Mouse (Mus musculus): ENCODE data around the gene Rpl3l.
A peak's percentile ranks its signal among the peaks of the same experiment; 100 is the strongest.
"Not testable (repeated sequence)": the region's sequence is repeated elsewhere in the genome, so short reads cannot be mapped to it uniquely, and the experiment has no call there.

Rpl3l gene

GRCm38 (mm10) chr17:24727618-24728017 lies at the start of gene Rpl3l:
Gene Rpl3l, plus strand, starts transcription at chr17:24727820.
- no peak for DNase-seq (ENCODE audit: low spot score)

DNA sequence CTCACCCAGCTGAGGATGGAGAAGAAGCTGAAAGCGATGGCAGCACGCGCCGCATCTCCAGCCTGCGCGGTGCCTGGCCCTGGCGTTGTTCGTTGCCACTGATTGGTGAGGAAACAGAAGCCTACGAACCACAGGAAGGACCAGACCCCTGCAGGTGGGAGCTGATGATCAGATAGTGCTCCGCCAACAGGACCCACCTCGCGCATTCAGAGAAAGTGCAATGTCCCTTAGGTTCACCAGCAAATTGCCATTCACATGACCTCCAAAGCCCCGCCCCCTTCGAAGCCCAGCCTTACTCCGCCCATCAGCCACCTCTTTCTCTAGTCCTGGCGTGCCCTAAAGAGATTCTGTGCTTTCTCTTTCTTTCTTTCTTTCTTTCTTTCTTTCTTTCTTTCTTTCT lies 41.1 kb upstream of the Rpl3l start:
- peak; percentile 52 for DNase-seq (ENCODE audit: low spot score)

DNA sequence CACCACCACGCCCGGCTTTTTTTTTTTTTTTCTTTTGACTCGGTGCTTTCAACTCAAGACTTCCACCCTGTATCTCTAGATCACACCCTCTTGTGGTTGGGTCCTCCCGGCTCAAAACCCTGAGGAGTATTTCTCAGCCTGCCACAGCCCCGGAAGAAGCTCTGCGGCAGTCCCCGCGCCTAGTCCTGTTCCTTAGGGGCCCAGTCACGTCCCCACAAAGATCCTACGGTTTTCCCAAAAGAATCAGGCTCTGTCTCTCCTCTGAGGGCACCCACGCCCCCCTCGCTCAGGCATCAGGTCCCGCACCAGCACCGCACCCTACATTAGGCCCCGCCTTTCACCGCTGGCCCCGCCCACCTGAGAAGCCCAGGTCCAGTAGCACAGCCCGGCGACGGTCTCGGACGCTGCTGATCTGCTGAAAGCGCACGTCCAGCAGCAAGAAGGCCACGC lies 40.4 kb upstream of the Rpl3l start:
- DNase-seq (ENCODE audit: low spot score) = peak; percentile 61

DNA sequence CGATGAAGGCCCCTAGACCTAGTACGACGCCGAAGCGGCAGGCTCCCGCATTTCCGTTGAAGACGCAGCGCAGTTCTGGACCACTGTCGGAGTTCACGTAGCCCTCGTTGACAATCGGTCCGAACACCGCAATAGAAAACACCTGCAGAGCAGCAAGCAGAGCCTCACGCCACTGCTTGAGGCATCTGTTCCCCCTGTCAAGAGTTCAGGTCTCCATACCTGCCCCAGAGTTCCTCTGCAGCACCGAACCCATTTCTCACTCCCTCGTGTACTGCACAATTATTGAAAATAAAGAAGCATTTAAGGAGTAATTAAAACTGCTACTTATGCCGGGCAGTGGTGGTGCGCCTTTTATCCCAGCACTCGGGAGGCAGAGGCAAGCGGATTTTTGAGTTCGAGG lies 40.0 kb upstream of the Rpl3l start:
- no peak for DNase-seq (ENCODE audit: low spot score)

DNA sequence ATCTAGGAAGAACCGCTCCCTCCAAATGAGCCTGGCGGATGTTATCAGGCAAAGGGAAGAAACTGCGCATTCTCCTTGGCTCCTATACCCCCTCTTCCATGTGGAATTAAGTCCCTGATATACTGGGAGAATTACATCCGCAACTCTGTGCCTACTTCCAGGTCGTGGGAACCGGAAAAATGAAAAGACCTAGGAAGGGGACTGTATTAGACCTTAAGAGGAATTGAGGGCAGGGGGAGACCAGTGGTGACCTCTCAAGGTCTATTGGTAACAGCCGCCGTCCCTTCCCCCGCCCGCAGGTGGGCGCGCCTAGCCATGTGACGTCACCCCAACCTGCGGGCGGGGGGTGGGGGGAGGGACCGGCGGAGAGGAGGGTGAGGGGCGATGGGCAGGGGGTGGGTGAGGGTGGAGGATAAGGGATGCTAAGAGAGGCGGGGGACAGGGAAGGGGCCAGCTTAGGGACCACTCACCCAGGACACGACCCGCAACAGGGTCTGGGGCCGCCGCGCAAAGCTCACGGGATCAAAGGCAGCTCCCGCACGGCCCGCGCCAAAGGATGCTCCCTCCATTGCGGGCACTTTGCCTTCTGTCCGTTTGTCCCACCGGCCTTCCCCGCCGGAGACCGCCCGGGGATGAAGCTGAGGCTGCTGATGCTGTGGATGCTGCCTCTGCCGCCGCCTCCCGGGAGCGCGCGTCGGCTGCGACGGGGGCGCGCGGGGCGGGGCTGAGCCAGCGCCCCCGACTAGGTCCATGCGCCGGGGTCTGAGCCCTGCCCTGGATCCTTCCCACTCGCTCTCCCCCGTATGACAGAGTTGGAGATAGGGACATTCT lies 38.2 kb upstream of the Rpl3l start, which contains the start of gene Syngr3:
TSS of gene Syngr3 (minus strand) at position 705 of the 831 bp plus-strand sequence.
- DNase-seq (ENCODE audit: low spot score) = no peak

DNA sequence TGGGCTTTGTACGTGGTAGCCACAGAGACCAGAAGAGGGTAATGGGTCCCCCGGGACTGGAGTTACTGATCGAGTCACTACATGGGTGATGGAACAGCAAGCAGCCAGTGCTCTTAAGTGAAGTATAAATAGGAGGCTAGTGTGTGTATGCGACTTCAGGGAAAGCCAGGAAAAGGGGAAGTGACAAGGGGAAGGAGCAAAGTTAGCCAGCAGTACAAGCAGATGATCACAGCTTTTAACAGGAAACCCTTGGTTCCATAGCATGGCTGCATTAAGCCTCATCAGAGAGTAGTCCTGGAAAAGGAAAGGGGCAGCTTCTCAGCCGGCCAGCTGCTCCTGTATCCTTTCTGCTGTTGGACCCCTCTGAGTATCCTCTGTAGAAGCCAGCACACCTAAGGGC lies 35.2 kb upstream of the Rpl3l start:
- no peak for DNase-seq (ENCODE audit: low spot score)

DNA sequence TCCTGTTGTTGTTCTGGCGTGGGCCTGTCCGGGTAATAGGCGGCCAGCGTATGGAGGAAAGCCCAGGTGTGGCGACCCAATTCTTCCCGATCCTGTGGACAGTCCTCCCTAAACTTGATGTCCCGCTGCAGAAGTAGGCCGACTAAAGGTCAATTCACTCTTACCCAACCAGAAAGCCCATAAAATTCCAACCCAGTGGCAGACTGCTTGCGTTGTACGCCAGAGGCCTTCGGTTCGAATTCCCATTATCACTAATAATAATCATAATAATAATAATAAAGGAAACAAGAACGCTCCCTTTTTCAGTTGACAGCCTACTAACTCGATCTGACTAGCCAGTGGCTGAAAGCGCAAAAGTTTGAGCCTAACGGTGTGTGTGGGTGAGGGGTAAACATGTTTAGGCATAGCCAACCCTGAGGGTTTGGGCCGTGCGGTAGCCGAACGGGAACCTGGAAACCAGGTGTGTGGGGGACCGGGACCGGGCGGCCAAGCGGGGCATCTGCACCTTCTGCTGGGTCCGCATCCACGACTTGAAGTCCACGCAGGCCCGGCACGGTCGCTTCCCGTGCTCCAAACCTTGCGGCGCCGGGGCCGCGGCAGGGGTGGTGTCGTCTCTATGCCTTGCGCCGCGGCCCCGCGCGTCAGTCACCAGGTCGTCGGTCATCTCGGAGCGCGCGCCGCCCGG lies 32.2 kb upstream of the Rpl3l start:
- DNase-seq (ENCODE audit: low spot score) = no peak

DNA sequence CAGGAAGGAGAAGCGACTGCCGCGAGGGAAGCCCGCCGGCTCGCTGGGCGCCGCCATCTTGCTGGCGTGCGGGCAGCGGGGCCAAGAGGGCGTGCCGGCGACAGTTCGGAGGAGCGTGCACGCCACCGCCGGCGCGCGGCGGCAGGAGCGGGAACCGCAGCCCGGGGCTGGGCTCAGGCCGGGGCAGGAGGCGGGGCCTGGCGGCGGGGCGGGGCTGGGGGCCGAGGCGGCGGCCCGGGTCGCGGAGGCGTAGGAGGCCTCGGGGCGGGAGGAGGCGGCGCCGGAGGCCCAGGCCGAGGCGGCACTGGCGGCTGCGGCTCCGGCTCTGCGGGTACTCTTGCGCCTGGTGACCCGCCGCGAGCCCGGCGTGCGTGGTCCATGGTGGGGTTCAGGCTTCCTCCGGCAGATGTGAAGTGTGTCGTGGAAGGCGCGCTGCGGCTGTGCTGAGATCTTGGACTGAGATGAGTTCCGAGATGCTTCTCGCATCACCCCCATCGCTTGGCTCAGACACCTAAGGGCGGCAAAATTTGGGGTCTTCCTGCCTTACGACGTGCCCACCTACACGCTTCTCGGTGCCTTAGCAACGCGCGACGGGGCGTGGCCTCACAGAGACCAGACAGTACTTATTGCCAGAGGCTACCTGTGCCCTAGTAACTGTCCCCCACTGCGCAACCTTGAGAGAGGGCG lies 31.5 kb upstream of the Rpl3l start, which contains the start of the genes Gfer and Noxo1:
TSS of gene Gfer (minus strand) at position 146 of the 687 bp plus-strand sequence.
TSS of gene Noxo1 (plus strand) at position 224 of the 687 bp plus-strand sequence.
- peak; percentile 74 for DNase-seq (ENCODE audit: low spot score)

DNA sequence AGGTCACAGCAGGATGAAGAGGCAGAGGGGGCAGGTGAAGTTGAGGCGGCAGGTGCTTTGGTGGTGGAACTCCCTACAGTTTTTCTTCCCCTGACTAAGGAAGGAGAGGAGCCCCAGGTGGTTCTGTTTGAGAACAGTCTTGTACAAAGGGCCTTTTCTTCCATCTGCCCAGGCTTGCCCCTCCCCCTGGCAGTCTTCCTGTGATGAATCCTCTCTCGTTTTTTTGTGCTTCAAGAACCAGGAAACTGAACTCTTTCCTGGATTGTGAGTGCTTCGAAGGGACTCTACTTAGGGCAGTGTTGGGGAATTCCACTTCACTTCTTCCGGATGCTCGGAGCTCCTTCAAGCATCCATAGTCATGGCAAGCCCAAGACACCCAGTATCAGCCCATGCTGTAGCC lies 29.6 kb upstream of the Rpl3l start:
- no peak for DNase-seq (ENCODE audit: low spot score)

DNA sequence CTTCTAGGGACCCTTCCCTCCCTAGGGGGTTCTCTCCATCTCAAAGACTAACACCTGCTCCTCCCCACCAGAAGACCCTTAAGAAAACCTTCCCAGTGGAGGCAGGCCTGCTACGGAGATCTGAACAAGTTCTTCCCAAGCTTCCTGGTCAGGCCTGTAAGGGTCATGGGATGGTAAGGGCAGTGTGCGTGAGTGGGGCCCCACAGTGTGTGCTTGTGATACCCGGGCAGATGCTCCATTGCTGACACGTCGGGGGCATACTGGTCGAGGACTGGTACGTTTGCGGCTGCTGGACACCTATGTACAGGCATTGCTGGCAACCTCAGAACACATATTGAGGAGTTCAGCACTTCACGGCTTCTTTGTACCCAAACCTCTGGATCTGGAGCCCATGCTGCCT lies 28.9 kb upstream of the Rpl3l start:
- DNase-seq (ENCODE audit: low spot score) = no peak

- DNase-seq (ENCODE audit: low spot score) = no peak
Measured at GRCm38 (mm10) chr17:24699473-24699872, 28.1 kb upstream of the Rpl3l start.

DNA sequence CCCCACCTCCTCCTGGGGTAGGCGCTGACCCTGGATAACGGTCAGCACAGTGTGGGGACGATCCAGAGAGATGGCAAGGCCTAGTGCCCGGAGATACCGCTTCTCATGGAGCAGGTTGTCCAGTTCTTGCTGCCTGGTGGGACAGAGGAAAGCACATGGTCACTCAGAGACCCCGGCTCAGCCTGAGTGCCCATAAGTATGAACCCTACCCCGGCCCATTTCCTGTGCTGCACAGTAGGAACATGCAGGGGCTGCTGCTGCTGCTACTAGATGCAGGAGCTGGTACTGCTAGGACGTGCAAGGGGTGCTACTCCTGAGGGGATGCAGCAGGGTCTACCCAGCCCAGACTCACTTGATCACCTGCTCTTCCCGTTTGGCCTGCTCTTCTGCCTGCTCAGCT lies 26.4 kb upstream of the Rpl3l start:
- DNase-seq (ENCODE audit: low spot score) = no peak

GRCm38 (mm10) chr17:24705821-24706220 lies 21.8 kb upstream of the Rpl3l start:
- DNase-seq (ENCODE audit: low spot score) = no peak

- DNase-seq (ENCODE audit: low spot score) = peak; percentile 92
Measured at GRCm38 (mm10) chr17:24706982-24707800, 20.4 kb upstream of the Rpl3l start, which contains the start of gene Tbl3. Gene Tbl3, minus strand, starts transcription at chr17:24707660.

- DNase-seq (ENCODE audit: low spot score) = peak; percentile 30
Measured at GRCm38 (mm10) chr17:24707801-24708425, 19.7 kb upstream of the Rpl3l start.

GRCm38 (mm10) chr17:24708646-24709045 lies 19.0 kb upstream of the Rpl3l start:
- DNase-seq (ENCODE audit: low spot score) = no peak

DNA sequence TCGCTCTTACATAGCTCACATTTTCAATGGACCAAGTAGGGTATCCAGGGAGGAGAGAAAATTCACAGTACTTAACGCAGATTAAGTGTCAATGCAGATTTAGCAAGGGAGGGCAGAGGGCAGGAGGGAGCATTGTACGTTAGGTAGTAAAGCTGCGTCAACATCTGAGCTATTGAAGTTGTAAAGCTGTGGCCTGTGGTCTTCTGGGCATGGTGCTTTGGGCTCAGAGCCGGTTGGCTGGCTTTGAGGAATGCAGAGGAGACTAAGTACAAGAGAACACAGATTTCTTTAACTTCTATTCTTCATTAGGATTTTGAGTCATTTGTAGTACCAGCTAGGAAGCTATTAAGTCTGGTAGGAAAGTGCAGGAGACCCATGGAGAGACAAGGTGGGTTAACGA lies 12.1 kb upstream of the Rpl3l start:
- no peak for DNase-seq (ENCODE audit: low spot score)

DNA sequence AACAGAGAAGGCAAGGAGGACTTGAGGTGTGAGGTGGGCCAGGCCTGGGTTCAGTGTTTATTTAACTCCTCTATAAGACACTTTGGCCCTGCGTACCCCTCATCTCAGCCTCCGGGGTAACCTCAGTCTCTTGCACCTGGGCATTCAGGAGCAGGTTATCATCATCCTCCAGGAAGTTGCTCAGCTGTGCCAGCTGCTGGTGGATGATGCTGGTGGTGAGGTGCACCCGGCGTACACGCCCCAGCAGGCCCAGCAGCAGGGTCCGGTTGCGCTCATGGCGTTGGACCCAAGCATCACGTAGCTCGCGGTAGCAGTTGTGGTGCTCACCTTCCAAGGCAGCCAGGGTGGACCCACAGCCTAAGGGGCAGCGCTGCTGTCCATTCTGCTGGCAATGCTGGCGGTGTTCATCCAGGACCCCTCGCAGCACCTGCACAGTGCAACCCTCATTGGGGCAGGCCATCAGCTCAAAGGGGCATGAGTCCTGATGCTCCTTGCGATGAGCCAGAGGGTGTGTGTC lies 11.4 kb upstream of the Rpl3l start:
- DNase-seq (ENCODE audit: low spot score) = no peak

- no peak for DNase-seq (ENCODE audit: low spot score)
Measured at GRCm38 (mm10) chr17:24717943-24718342, 9.7 kb upstream of the Rpl3l start, which contains the start of the genes Rnf151 and Rps2. Gene Rnf151, minus strand, starts transcription at chr17:24718063. Gene Rps2, plus strand, starts transcription at chr17:24718116.

GRCm38 (mm10) chr17:24718938-24719337 lies 8.7 kb upstream of the Rpl3l start:
- DNase-seq (ENCODE audit: low spot score) = not testable (repeated sequence)
